Mouse (Mus musculus) B cell, adult 67 days (primary cell): Measurements from ENCODE around the gene Olfr91. TPM values are rescaled to one million over a fixed set of nuclear protein-coding genes. Genes with fewer than 3 reads are reported as not detected.

Experiments used
- total RNA-seq, 2 experiments: library from RNA; stranded (reverse); gene quantifications; 4 replicates each; pipeline ENCODE4 v1.2.4; 2023

Olfr91 gene
- not detected for total RNA-seq

GRCm38 (mm10) chr17:37098178-37098577, at the start of gene Olfr91:
Gene Olfr91 (minus strand): TSS chr17:37098278.

GRCm38 (mm10) chr17:37119988-37120387, 21.9 kb upstream of the Olfr91 start, which contains the start of gene Olfr92:
Gene Olfr92 (minus strand): TSS chr17:37120088.

GRCm38 (mm10) chr17:37088399-37088798, 9.7 kb downstream of the Olfr91 start, which contains the start of gene Olfr90:
Gene Olfr90 (minus strand): TSS chr17:37088499.

GRCm38 (mm10) chr17:37045611-37046311, 52.3 kb downstream of the Olfr91 start, which contains the start of gene Gabbr1:
Gene Gabbr1 (plus strand): TSS chr17:37045966.

Other genes with a start within 250 kb of the Olfr91 start
- gene Trim15, start 231.1 kb downstream of the Olfr91 start, total RNA-seq, result not detected
- gene Trim10, start 228.7 kb downstream of the Olfr91 start, total RNA-seq, result under 1 TPM in 1 of 2 experiments, not detected in 1; 0.46 TPM
- gene Trim40, start 208.2 kb downstream of the Olfr91 start, total RNA-seq, result under 1 TPM in 1 of 2 experiments, not detected in 1; 0.36 TPM
- not detected for gene Trim31, start 200.2 kb downstream of the Olfr91 start, total RNA-seq
- not detected for gene Rnf39, start 155.4 kb downstream of the Olfr91 start, total RNA-seq
- 100 to 1,000 TPM in 1 of 2 experiments, 10 to 100 TPM in 1; 95.2 to 105 TPM for gene Ppp1r11, start 146.5 kb downstream of the Olfr91 start, total RNA-seq
- 10 to 100 TPM; 70.2 to 71.0 TPM for gene Znrd1, start 139.7 kb downstream of the Olfr91 start, total RNA-seq
- gene Znrd1as, start 139.7 kb downstream of the Olfr91 start, total RNA-seq, result 1 to 10 TPM; 1.6 to 7.4 TPM
- not detected for gene 2410137M14Rik, start 117.0 kb downstream of the Olfr91 start, total RNA-seq
- not detected for gene H2-M5, start 108.7 kb downstream of the Olfr91 start, total RNA-seq
- not detected for gene Zfp57, start 97.1 kb downstream of the Olfr91 start, total RNA-seq
- not detected for gene Mog, start 74.9 kb downstream of the Olfr91 start, total RNA-seq
- gene Gabbr1, start 52.3 kb downstream of the Olfr91 start, total RNA-seq, result 10 to 100 TPM; 65.4 to 88.3 TPM
- gene Olfr90, start 9.8 kb downstream of the Olfr91 start, total RNA-seq, result under 1 TPM; 0.20 to 0.59 TPM
- gene Olfr92, start 21.8 kb upstream of the Olfr91 start, total RNA-seq, result not detected
- not detected for gene Olfr93, start 63.2 kb upstream of the Olfr91 start, total RNA-seq
- gene Ubd, start 95.6 kb upstream of the Olfr91 start, total RNA-seq, result not detected
- gene Olfr94, start 102.7 kb upstream of the Olfr91 start, total RNA-seq, result not detected
- not detected for gene Olfr95, start 114.8 kb upstream of the Olfr91 start, total RNA-seq
- not detected for gene Olfr96, start 121.9 kb upstream of the Olfr91 start, total RNA-seq
- gene Olfr97, start 139.1 kb upstream of the Olfr91 start, total RNA-seq, result not detected
- gene Olfr98, start 165.5 kb upstream of the Olfr91 start, total RNA-seq, result not detected
- gene H2-M3, start 171.9 kb upstream of the Olfr91 start, total RNA-seq, result 10 to 100 TPM; 49.0 to 49.1 TPM
- not detected for gene Olfr99, start 185.2 kb upstream of the Olfr91 start, total RNA-seq
- gene Olfr101, start 206.0 kb upstream of the Olfr91 start, total RNA-seq, result not detected
- gene Olfr102, start 218.8 kb upstream of the Olfr91 start, total RNA-seq, result not detected
- not detected for gene Olfr103, start 241.4 kb upstream of the Olfr91 start, total RNA-seq